Mouse (Mus musculus) MEL (cell line): ENCODE measurements around the gene Srrm2.

Experiments
- BHLHE40 ChIP-seq: IDR thresholded peaks from 2 replicates; pipeline ENCODE4 v1.6.1; 2012; ENCODE audit warnings: low read depth, mild to moderate bottlenecking, inconsistent platforms, low read length, improper control_type of control experiment, borderline replicate concordance
- CHD1 ChIP-seq: IDR thresholded peaks from 2 replicates; pipeline ENCODE4 v1.6.1; 2012; ENCODE audit warnings: low read depth, mild to moderate bottlenecking, inconsistent platforms, low read length, improper control_type of control experiment
- CTCF ChIP-seq, 3 experiments: IDR thresholded peaks in 2 of 3; conservative IDR thresholded peaks in 1 of 3; 2 replicates each; pipeline ENCODE4 v1.5.1; 2011 to 2012; ENCODE audit warnings: low read length in 3 of 3, low read depth in 2 of 3, mild to moderate bottlenecking in 2 of 3, improper control_type of control experiment in 1 of 3, inconsistent platforms in 1 of 3, mixed read lengths in 1 of 3, moderate library complexity in 1 of 3; ENCODE audit not compliant: control insufficient read depth in 1 of 3, insufficient read depth in 1 of 3, poor library complexity in 1 of 3, severe bottlenecking in 1 of 3
- EP300 ChIP-seq, 2 experiments: IDR thresholded peaks; 2 replicates each; pipeline ENCODE4 v1.6.1; 2011; ENCODE audit warnings: improper control_type of control experiment in 2 of 2, low read length in 2 of 2, low read depth in 1 of 2, mild to moderate bottlenecking in 1 of 2
- MAX ChIP-seq: IDR thresholded peaks from 2 replicates; pipeline ENCODE4 v1.6.1; 2011; ENCODE audit warnings: low read length, improper control_type of control experiment
- POLR2AphosphoS5 ChIP-seq: IDR thresholded peaks from 2 replicates; pipeline ENCODE4 v1.6.1; 2012; ENCODE audit warnings: low read depth, borderline replicate concordance, mild to moderate bottlenecking, inconsistent platforms, low read length, moderate library complexity, mixed read lengths
- USF2 ChIP-seq, 2 experiments: IDR thresholded peaks; 2 replicates each; pipeline ENCODE4 v1.6.1; 2011 to 2012; ENCODE audit warnings: improper control_type of control experiment in 2 of 2, low read length in 2 of 2, borderline replicate concordance in 1 of 2, inconsistent platforms in 1 of 2, low read depth in 1 of 2, mild to moderate bottlenecking in 1 of 2; ENCODE audit not compliant: insufficient read depth in 1 of 2
- ZC3H11A ChIP-seq: IDR thresholded peaks from 2 replicates; pipeline ENCODE4 v1.6.1; 2012; ENCODE audit warnings: low read depth, mild to moderate bottlenecking, inconsistent platforms, low read length, improper control_type of control experiment

GRCm38 (mm10) chr17:23747471-23747870 lies 42.9 kb upstream of the Srrm2 start:
- TF ChIP-seq POLR2AphosphoS5 (no peak), CTCF (IDR thresholded peaks at IDR 0.05 in 2 of 3, conservative IDR thresholded peaks at IDR 0.05 in 1 of 3; ENCODE audit: control insufficient read depth in 1 of 3, insufficient read depth in 1 of 3, low read depth in 2 of 3, low read length in 3 of 3, poor library complexity in 1 of 3, severe bottlenecking in 1 of 3) (no peak), BHLHE40 (no peak), USF2 (IDR thresholded peaks at IDR 0.05; ENCODE audit: borderline replicate concordance in 1 of 2, insufficient read depth in 1 of 2, low read depth in 1 of 2, low read length in 2 of 2) (no peak), ZC3H11A (no peak), CHD1 (no peak), EP300 (IDR thresholded peaks at IDR 0.05; ENCODE audit: low read depth in 1 of 2, low read length in 2 of 2) (no peak), MAX (no peak)
